Mouse (Mus musculus) ES-E14 (cell line): ENCODE measurements around the gene Tead1. TPM values are rescaled to one million over a fixed set of nuclear protein-coding genes. Genes with fewer than 3 reads are reported as not detected.

Experiments used
- DNase-seq: peaks from one replicate; pipeline ENCODE4 v3.0.0-alpha.2; 2013; ENCODE audit warnings: low read depth, low spot score
- H3K27ac ChIP-seq: 2 replicates; pipeline ENCODE4 v1.5.1; 2012; ENCODE audit warnings: low read depth, mild to moderate bottlenecking, low read length, moderate library complexity, mixed read lengths; ENCODE audit not compliant: poor library complexity, insufficient read depth, severe bottlenecking
- H3K36me3 ChIP-seq: 2 replicates; pipeline ENCODE4 v1.6.1; 2012; ENCODE audit warnings: mild to moderate bottlenecking, low read length, moderate library complexity, mixed read lengths; ENCODE audit not compliant: control insufficient read depth, poor library complexity, insufficient read depth, severe bottlenecking
- H3K4me1 ChIP-seq, 2 experiments: fragments of 150-350 bp in 1 of 2; sonication (generic) in 1 of 2; 2 replicates each; pipeline ENCODE4 v1.6.1; 2012; ENCODE audit warnings: low read length in 2 of 2, mild to moderate bottlenecking in 1 of 2, mixed read lengths in 1 of 2; ENCODE audit not compliant: control insufficient read depth in 2 of 2, insufficient read depth in 2 of 2, poor library complexity in 1 of 2
- H3K4me3 ChIP-seq, 2 experiments: fragments of 150-350 bp in 1 of 2; sonication (generic) in 1 of 2; 2 replicates each; pipeline ENCODE4 v1.5.1; 2012; ENCODE audit warnings: low read length in 2 of 2, low read depth in 1 of 2, mild to moderate bottlenecking in 1 of 2, mixed read lengths in 1 of 2; ENCODE audit not compliant: insufficient read depth in 1 of 2, poor library complexity in 1 of 2, severe bottlenecking in 1 of 2
- H3K9ac ChIP-seq: 2 replicates; pipeline ENCODE4 v1.6.1; 2012; ENCODE audit warnings: low read depth, mild to moderate bottlenecking, low read length, mixed read lengths; ENCODE audit not compliant: poor library complexity, insufficient read depth, severe bottlenecking
- H3K9me3 ChIP-seq: fragments of 150-350 bp; sonication (generic); 2 replicates; pipeline ENCODE4 v1.6.1; 2012; ENCODE audit warnings: low read depth, mild to moderate bottlenecking, low read length; ENCODE audit not compliant: control insufficient read depth, insufficient read depth
- CHD2 ChIP-seq: IDR thresholded peaks from 2 replicates; pipeline ENCODE4 v1.6.1; 2014; ENCODE audit warnings: mild to moderate bottlenecking, low read depth, low read length, inconsistent platforms
- HCFC1 ChIP-seq: IDR thresholded peaks from 2 replicates; pipeline ENCODE4 v1.6.1; 2012; ENCODE audit warnings: low read length, inconsistent platforms, borderline replicate concordance; ENCODE audit not compliant: insufficient read depth
- MAFK ChIP-seq: IDR thresholded peaks from 2 replicates; pipeline ENCODE4 v1.6.1; 2014; ENCODE audit warnings: mild to moderate bottlenecking, low read depth, low read length, inconsistent platforms; ENCODE audit not compliant: insufficient read depth
- ZC3H11A ChIP-seq: IDR thresholded peaks from 2 replicates; pipeline ENCODE4 v1.6.1; 2012; ENCODE audit warnings: low read depth, mild to moderate bottlenecking, inconsistent platforms, low read length, borderline replicate concordance
- ZNF384 ChIP-seq: IDR thresholded peaks from 2 replicates; pipeline ENCODE4 v1.6.1; 2012; ENCODE audit warnings: low read depth, low read length, inconsistent platforms
- in situ Hi-C, 2 experiments: fragments of 600-800 bp; cut with MboI; formaldehyde crosslinking; loops; one replicate each; pipeline ENCODE4 v1.15.1; 2025; ENCODE audit warnings: low sequenced_read_pairs in 2 of 2, inconsistent platforms in 1 of 2; ENCODE audit not compliant: unreplicated experiment in 2 of 2
- total RNA-seq: library from RNA; depleted of rRNA; stranded (reverse); fragments of 300-350 nt; gene quantifications from 2 replicates; pipeline ENCODE4 v1.2.3, GENCODE M21; 2012

Tead1 gene
- total RNA-seq, 1 experiment: 90.5 TPM

- peak overlapping the region in 1 of 2 experiments; percentile 5; a peak in 1 of 4 replicates for H3K4me3 ChIP-seq
- no peak for TF ChIP-seq HCFC1
- no peak for TF ChIP-seq ZNF384
- TF ChIP-seq MAFK: no peak
- no peak for TF ChIP-seq CHD2
- TF ChIP-seq ZC3H11A: no peak
- H3K9me3 ChIP-seq: no peaks in the 10 kb centered on the region
- DNase-seq: no peak
- H3K4me1 ChIP-seq: peaks cover 24 to 36% of the 10 kb centered on the region in 2 experiments
- H3K9ac ChIP-seq: no peak overlapping the region; the same call in 1 of the 2 replicates
- H3K27ac ChIP-seq: no peak overlapping the region
- H3K36me3 ChIP-seq: no peaks in the 10 kb centered on the region
- in situ Hi-C loops: no loop called here
Measured at GRCm38 (mm10) chr7:112743063-112743462, 63.9 kb downstream of the Tead1 start.

- in situ Hi-C loops: no loop called here
- Histone ChIP-seq H3K9ac (no peak overlapping the region), H3K36me3 (no peaks in the 10 kb centered on the region), H3K4me1 (peaks cover 24 to 35% of the 10 kb centered on the region in 2 experiments), H3K4me3 (peak overlapping the region in 1 of 2 experiments; percentile 5; a peak in 1 of 4 replicates), H3K9me3 (no peaks in the 10 kb centered on the region), H3K27ac (no peak overlapping the region)
- TF ChIP-seq HCFC1 (no peak), ZC3H11A (no peak), CHD2 (no peak), ZNF384 (no peak), MAFK (no peak)
- peak; percentile 54 for DNase-seq
Measured at GRCm38 (mm10) chr7:112743621-112744395, 64.7 kb downstream of the Tead1 start.

- Histone ChIP-seq H3K27ac (no peak overlapping the region), H3K4me3 (no peak overlapping the region), H3K9ac (no peak overlapping the region), H3K36me3 (no peaks in the 10 kb centered on the region), H3K4me1 (peaks cover 12 to 21% of the 10 kb centered on the region in 2 experiments), H3K9me3 (no peaks in the 10 kb centered on the region)
- TF ChIP-seq ZC3H11A: no peak
- no peak for TF ChIP-seq ZNF384
- no peak for TF ChIP-seq MAFK
- TF ChIP-seq CHD2: no peak
- TF ChIP-seq HCFC1: no peak
- in situ Hi-C loops: no loop called here
- DNase-seq: no peak
Measured at GRCm38 (mm10) chr7:112747187-112747586, 68.1 kb downstream of the Tead1 start.

DNA sequence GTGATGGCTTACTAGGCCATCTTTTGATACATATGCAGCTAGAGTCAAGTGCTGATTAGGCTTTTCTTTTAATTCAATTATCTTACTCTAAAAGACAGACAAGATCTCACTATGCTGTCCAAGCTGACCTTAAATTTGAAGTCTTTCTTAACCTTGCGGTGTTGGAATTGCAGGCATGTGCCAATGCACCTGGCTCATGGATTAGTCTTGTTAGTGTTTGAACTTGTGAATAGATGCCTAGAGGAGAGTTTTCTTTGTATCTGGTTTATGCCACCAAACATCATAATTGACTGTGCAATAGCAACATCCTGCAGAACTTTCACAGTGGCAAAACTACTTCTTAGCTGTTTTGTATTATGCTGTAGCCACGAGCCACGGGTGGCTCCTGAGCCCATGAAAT lies 68.7 kb downstream of the Tead1 start:
- H3K4me1 ChIP-seq: peaks cover 12 to 19% of the 10 kb centered on the region in 2 experiments; a peak in 3 of 4 replicates

More for the DNA sequence above, 68.7 kb downstream of the Tead1 start:
- no peak for TF ChIP-seq MAFK
- TF ChIP-seq ZC3H11A: no peak
- no peak for TF ChIP-seq HCFC1
- no peak for TF ChIP-seq ZNF384
- no peak for TF ChIP-seq CHD2
- Histone ChIP-seq H3K9me3 (no peaks in the 10 kb centered on the region), H3K9ac (no peak overlapping the region), H3K4me3 (no peak overlapping the region), H3K27ac (no peak overlapping the region), H3K36me3 (no peaks in the 10 kb centered on the region)
- DNase-seq: no peak
- in situ Hi-C loops: no loop called here
